8 mouse cellular contexts compared by ENCODE assay signal in genomic region chr6:82740269-82740668, GRCm38 (mm10). TPM values are rescaled to one million over a fixed set of nuclear protein-coding genes. Genes with fewer than 3 reads are reported as not detected.
A peak's percentile ranks its signal among the peaks of the same experiment; 100 is the strongest.
DNase-seq lines count a peak whose midpoint lies in the region; ATAC-seq and TF ChIP-seq lines count a peak whose summit lies in the region.

No protein-coding gene starts in this region.

- no peaks in the 10 kb centered on the region for H3K27me3 ChIP-seq in hindbrain, embryonic 10.5 days (ENCODE audit: insufficient read depth, poor library complexity, severe bottlenecking)

- 0 out of 2 replicates have a peak overlapping the region, but pooled peaks have one; percentile 34 for H3K27ac ChIP-seq in bone marrow macrophage, adult 2 months (ENCODE audit: insufficient read depth, low read depth, low read length)
- H3K27ac ChIP-seq in hindbrain, embryonic 10.5 days = no peak overlapping the region

- WGBS in hindbrain, embryonic 10.5 days = 47% methylated on average over 6 of the region's 6 CpGs

- H3K9me3 ChIP-seq in hindbrain, embryonic 10.5 days = no peaks in the 10 kb centered on the region

- H3K36me3 ChIP-seq in hindbrain, embryonic 10.5 days = peaks cover 87% of the 10 kb centered on the region

- ATAC-seq in erythroblast, adult 5-6 weeks (replicated peaks; ENCODE audit: low FRiP score, poor library complexity, severe bottlenecking) = 0 out of 2 replicates have a peak, but pooled peaks have one; percentile 50

- DNase-seq in adrenal gland, adult 18-20 months (ENCODE audit: low spot score in 2 of 2) = peak; percentile 21 to 57
- DNase-seq in adrenal gland, adult 8-10 months = no peak
- peak; percentile 29 for DNase-seq in hindbrain, embryonic 10.5 days (ENCODE audit: low spot score)
- peak; percentile 55 for DNase-seq in layer of hippocampus, adult 9-11 months
- DNase-seq in lung, postnatal 10 days = peak; percentile 82
- DNase-seq in right cerebral cortex, postnatal 10 days (ENCODE audit: low spot score in 2 of 2) = peak; percentile 53 to 56

- no peak for TF ChIP-seq POLR2A in bone marrow macrophage, adult 2 months (IDR thresholded peaks at IDR 0.05; ENCODE audit: borderline replicate concordance, low read depth, low read length)

- no peak overlapping the region for H3K4me3 ChIP-seq in bone marrow macrophage, adult 2 months (ENCODE audit: insufficient read depth, low read length)
- no peak overlapping the region for H3K4me3 ChIP-seq in hindbrain, embryonic 10.5 days

- TF ChIP-seq CTCF in bone marrow macrophage, adult 2 months (IDR thresholded peaks at IDR 0.05; ENCODE audit: low read depth, low read length) = no peak

- peaks cover 14% of the 10 kb centered on the region for H3K4me1 ChIP-seq in bone marrow macrophage, adult 2 months (ENCODE audit: control insufficient read depth, insufficient read depth, low read length)
- H3K4me1 ChIP-seq in hindbrain, embryonic 10.5 days (replicated peaks) = no peaks in the 10 kb centered on the region

RNA-seq across cellular contexts. Expression of gene Hk2, which starts 34.0 kb away (rescaled TPM):
- total RNA-seq in adrenal gland, adult 18-20 months (2021) = 100 to 1,000 TPM; 143 to 231 TPM
- total RNA-seq in adrenal gland, adult 8-10 months (2022) = 10 to 100 TPM; 16.3 to 73.4 (median 57.0) TPM
- polyA plus RNA-seq in bone marrow macrophage, adult 2 months (2012; ENCODE audit: insufficient read depth, insufficient read length, missing spikeins) = 21.9 and 24.9 TPM in 2 replicates
- total RNA-seq in erythroblast, adult 5-6 weeks (2015; ENCODE audit: low replicate concordance) = 11.1 and 11.9 TPM in 2 replicates
- 5.4 and 10.2 TPM in 2 replicates for total RNA-seq in erythroblast, adult 5-6 weeks (2017; ENCODE audit: low replicate concordance)
- polyA plus RNA-seq in hindbrain, embryonic 10.5 days (2016; fragmentation: Nextera tagmentation; extraction: Ambion mirVana) = 18.7 and 32.0 TPM in 2 replicates

RNA-seq across cellular contexts. Expression of gene Pole4, which starts 35.1 kb away (rescaled TPM):
- total RNA-seq in adrenal gland, adult 18-20 months (2021) = 10 to 100 TPM; 35.4 to 42.4 TPM
- 10 to 100 TPM; 27.4 to 40.4 (median 32.5) TPM for total RNA-seq in adrenal gland, adult 8-10 months (2022)
- polyA plus RNA-seq in bone marrow macrophage, adult 2 months (2012; ENCODE audit: insufficient read depth, insufficient read length, missing spikeins) = 34.8 and 43.4 TPM in 2 replicates
- 13.8 and 21.9 TPM in 2 replicates for total RNA-seq in erythroblast, adult 5-6 weeks (2015; ENCODE audit: low replicate concordance)
- 12.8 and 21.9 TPM in 2 replicates for total RNA-seq in erythroblast, adult 5-6 weeks (2017; ENCODE audit: low replicate concordance)
- 87.5 and 93.5 TPM in 2 replicates for polyA plus RNA-seq in hindbrain, embryonic 10.5 days (2016; fragmentation: Nextera tagmentation; extraction: Ambion mirVana)
